Mouse (Mus musculus) forebrain, embryonic 15.5 days (tissue): ENCODE data around the gene Eif2ak4. TPM values are rescaled to one million over a fixed set of nuclear protein-coding genes. Genes with fewer than 3 reads are reported as not detected.

Experiments
- ATAC-seq: fragments of 200-750 bp; cut with Nextera tagmentation; replicated peaks from 2 replicates; pipeline ENCODE4 v1.8.0; 2017; ENCODE audit warnings: mild to moderate bottlenecking, moderate TSS enrichment, moderate library complexity
- H3K27ac ChIP-seq: fragments of 300-500 bp; sonication (generic); replicated peaks from 2 replicates; pipeline ENCODE4 v1.5.1; 2015; ENCODE audit warnings: mild to moderate bottlenecking, inconsistent platforms
- H3K27me3 ChIP-seq: fragments of 300-500 bp; sonication (generic); 2 replicates; pipeline ENCODE4 v1.6.1; 2015; ENCODE audit warnings: inconsistent platforms
- H3K36me3 ChIP-seq: fragments of 300-500 bp; sonication (generic); 2 replicates; pipeline ENCODE4 v1.6.1; 2015; ENCODE audit warnings: mild to moderate bottlenecking, inconsistent platforms
- H3K4me1 ChIP-seq: fragments of 300-500 bp; sonication (generic); 2 replicates; pipeline ENCODE4 v1.6.1; 2015; ENCODE audit warnings: inconsistent platforms
- H3K4me2 ChIP-seq: fragments of 300-500 bp; sonication (generic); replicated peaks from 2 replicates; pipeline ENCODE4 v1.6.1; 2015; ENCODE audit warnings: mild to moderate bottlenecking, inconsistent platforms
- H3K4me3 ChIP-seq: fragments of 300-500 bp; sonication (generic); 2 replicates; pipeline ENCODE4 v1.5.1; 2015; ENCODE audit warnings: mild to moderate bottlenecking, inconsistent platforms
- H3K9ac ChIP-seq: fragments of 300-500 bp; sonication (generic); replicated peaks from 2 replicates; pipeline ENCODE4 v1.6.1; 2015; ENCODE audit warnings: mild to moderate bottlenecking, inconsistent platforms
- H3K9me3 ChIP-seq: fragments of 300-500 bp; sonication (generic); 2 replicates; pipeline ENCODE4 v1.6.1; 2016; ENCODE audit warnings: inconsistent platforms
- WGBS: fragments of 180-500 bp; shearing (Covaris S2); methylation state at CpG from one replicate; pipeline ENCODE4 v1.1.7; 2015; ENCODE audit warnings: mixed read lengths; 5-methylcytosine and 5-hydroxymethylcytosine counted together
- polyA plus RNA-seq: library from polyadenylated mRNA; unstranded; fragments of >200 nt; fragmentation: Nextera tagmentation; extraction: Ambion mirVana; gene quantifications from 2 replicates; pipeline ENCODE4 v1.2.1, GENCODE M21; 2015

The Eif2ak4 gene
- polyA plus RNA-seq, 1 experiment from 2014 or later: 8.1 TPM

GRCm38 (mm10) chr2:118408336-118408895 lies 20.0 kb downstream of the Eif2ak4 start:
- no peak overlapping the region for H3K4me3 ChIP-seq
- no peak overlapping the region for H3K9ac ChIP-seq
- ATAC-seq: no peak
- no peaks in the 10 kb centered on the region for H3K4me1 ChIP-seq
- no peak overlapping the region for H3K4me2 ChIP-seq
- H3K36me3 ChIP-seq: peaks cover 20% of the 10 kb centered on the region
- H3K9me3 ChIP-seq: no peaks in the 10 kb centered on the region
- no peak overlapping the region for H3K27ac ChIP-seq
- H3K27me3 ChIP-seq: no peaks in the 10 kb centered on the region
- 91% methylated on average over 4 of the region's 4 CpGs for WGBS

- Histone ChIP-seq H3K4me2 (no peak overlapping the region), H3K4me3 (no peak overlapping the region), H3K27me3 (no peaks in the 10 kb centered on the region), H3K9ac (no peak overlapping the region), H3K9me3 (no peaks in the 10 kb centered on the region), H3K27ac (no peak overlapping the region), H3K4me1 (no peaks in the 10 kb centered on the region), H3K36me3 (peaks cover 39% of the 10 kb centered on the region)
- 92% methylated on average over 11 of the region's 11 CpGs for WGBS
- ATAC-seq: no peak
Observed at GRCm38 (mm10) chr2:118412821-118413220, 24.4 kb downstream of the Eif2ak4 start.

GRCm38 (mm10) chr2:118415601-118416355 lies 27.4 kb downstream of the Eif2ak4 start:
- no peak for ATAC-seq
- Histone ChIP-seq H3K4me1 (no peaks in the 10 kb centered on the region), H3K36me3 (peaks cover 39% of the 10 kb centered on the region), H3K4me2 (no peak overlapping the region), H3K4me3 (no peak overlapping the region), H3K9me3 (no peaks in the 10 kb centered on the region), H3K9ac (no peak overlapping the region), H3K27me3 (no peaks in the 10 kb centered on the region), H3K27ac (no peak overlapping the region)
- WGBS: 94% methylated on average over 6 of the region's 6 CpGs

- Histone ChIP-seq H3K36me3 (peaks cover 34% of the 10 kb centered on the region), H3K27ac (no peak overlapping the region), H3K9ac (no peak overlapping the region), H3K4me1 (no peaks in the 10 kb centered on the region), H3K27me3 (no peaks in the 10 kb centered on the region), H3K4me2 (no peak overlapping the region), H3K4me3 (no peak overlapping the region), H3K9me3 (no peaks in the 10 kb centered on the region)
- ATAC-seq: no peak
- 91% methylated on average over 4 of the region's 4 CpGs for WGBS
Observed at GRCm38 (mm10) chr2:118418076-118418475, 29.7 kb downstream of the Eif2ak4 start.

GRCm38 (mm10) chr2:118421951-118422350 lies 33.5 kb downstream of the Eif2ak4 start:
- Histone ChIP-seq H3K4me1 (no peaks in the 10 kb centered on the region), H3K4me3 (no peak overlapping the region), H3K36me3 (peaks cover 19% of the 10 kb centered on the region), H3K27ac (no peak overlapping the region), H3K9me3 (no peaks in the 10 kb centered on the region), H3K27me3 (no peaks in the 10 kb centered on the region), H3K9ac (no peak overlapping the region), H3K4me2 (no peak overlapping the region)
- ATAC-seq: no peak
- 90% methylated on average over 15 of the region's 15 CpGs for WGBS

- Histone ChIP-seq H3K27ac (no peak overlapping the region), H3K4me1 (no peaks in the 10 kb centered on the region), H3K9me3 (no peaks in the 10 kb centered on the region), H3K4me3 (no peak overlapping the region), H3K9ac (no peak overlapping the region), H3K4me2 (no peak overlapping the region), H3K27me3 (no peaks in the 10 kb centered on the region), H3K36me3 (peaks cover 15% of the 10 kb centered on the region)
- ATAC-seq: no peak
- WGBS: 87% methylated on average over 8 of the region's 8 CpGs
Observed at GRCm38 (mm10) chr2:118422385-118422784, 34.0 kb downstream of the Eif2ak4 start.

GRCm38 (mm10) chr2:118428296-118428695 lies 39.9 kb downstream of the Eif2ak4 start:
- Histone ChIP-seq H3K4me1 (no peaks in the 10 kb centered on the region), H3K9ac (no peak overlapping the region), H3K9me3 (no peaks in the 10 kb centered on the region), H3K4me3 (no peak overlapping the region), H3K4me2 (no peak overlapping the region), H3K27ac (no peak overlapping the region), H3K36me3 (peaks cover 33% of the 10 kb centered on the region; the same call in 1 of the 2 replicates), H3K27me3 (no peaks in the 10 kb centered on the region)
- WGBS: 83% methylated on average over 6 of the region's 6 CpGs
- no peak for ATAC-seq

- Histone ChIP-seq H3K36me3 (peaks cover 40% of the 10 kb centered on the region; the same call in 1 of the 2 replicates), H3K4me3 (no peak overlapping the region), H3K27ac (no peak overlapping the region), H3K9ac (no peak overlapping the region), H3K9me3 (no peaks in the 10 kb centered on the region), H3K4me2 (no peak overlapping the region), H3K4me1 (no peaks in the 10 kb centered on the region), H3K27me3 (no peaks in the 10 kb centered on the region)
- no peak for ATAC-seq
- 88% methylated on average over 9 of the region's 9 CpGs for WGBS
Observed at GRCm38 (mm10) chr2:118429297-118429696, 40.9 kb downstream of the Eif2ak4 start.

- Histone ChIP-seq H3K27ac (no peak overlapping the region), H3K36me3 (peaks cover 51% of the 10 kb centered on the region), H3K4me3 (no peak overlapping the region), H3K27me3 (no peaks in the 10 kb centered on the region), H3K4me2 (no peak overlapping the region), H3K4me1 (no peaks in the 10 kb centered on the region), H3K9ac (no peak overlapping the region), H3K9me3 (no peaks in the 10 kb centered on the region)
- ATAC-seq: no peak
- 84% methylated on average over 16 of the region's 16 CpGs for WGBS
Observed at GRCm38 (mm10) chr2:118430630-118431029, 42.2 kb downstream of the Eif2ak4 start.

GRCm38 (mm10) chr2:118431589-118431988 lies 43.2 kb downstream of the Eif2ak4 start:
- Histone ChIP-seq H3K4me1 (no peaks in the 10 kb centered on the region), H3K9me3 (no peaks in the 10 kb centered on the region), H3K36me3 (peaks cover 61% of the 10 kb centered on the region), H3K4me3 (no peak overlapping the region), H3K27ac (no peak overlapping the region), H3K27me3 (no peaks in the 10 kb centered on the region), H3K4me2 (no peak overlapping the region), H3K9ac (no peak overlapping the region)
- ATAC-seq: no peak
- 68% methylated on average over 5 of the region's 5 CpGs for WGBS

GRCm38 (mm10) chr2:118442172-118442571 lies 53.8 kb downstream of the Eif2ak4 start:
- H3K36me3 ChIP-seq: 0 out of 2 replicates have a peak, but pooled peaks cover 11% of the 10 kb centered on the region
- H3K4me3 ChIP-seq: no peak overlapping the region
- H3K9me3 ChIP-seq: no peaks in the 10 kb centered on the region
- ATAC-seq: no peak
- no peaks in the 10 kb centered on the region for H3K27me3 ChIP-seq
- WGBS: 81% methylated on average over 5 of the region's 5 CpGs
- no peak overlapping the region for H3K4me2 ChIP-seq
- no peak overlapping the region for H3K9ac ChIP-seq
- no peak overlapping the region for H3K27ac ChIP-seq
- peaks cover 16% of the 10 kb centered on the region for H3K4me1 ChIP-seq

- no peaks in the 10 kb centered on the region for H3K9me3 ChIP-seq
- H3K4me1 ChIP-seq: peaks cover 16% of the 10 kb centered on the region
- no peaks in the 10 kb centered on the region for H3K27me3 ChIP-seq
- no peak overlapping the region for H3K4me3 ChIP-seq
- no peak for ATAC-seq
- 0 out of 2 replicates have a peak, but pooled peaks cover 11% of the 10 kb centered on the region for H3K36me3 ChIP-seq
- WGBS: 91% methylated on average over 4 of the region's 4 CpGs
- no peak overlapping the region for H3K27ac ChIP-seq
- H3K9ac ChIP-seq: no peak overlapping the region
- H3K4me2 ChIP-seq: no peak overlapping the region
Observed at GRCm38 (mm10) chr2:118442723-118443122, 54.3 kb downstream of the Eif2ak4 start.
